Mouse (Mus musculus): ENCODE data around the gene Kdm2b.

GRCm38 (mm10) chr5:122850319-122851002 is 139.2 kb downstream of the Kdm2b start:
- TF ChIP-seq POLR2A (IDR thresholded peaks at IDR 0.05; ENCODE audit: insufficient read length, low read depth) = no peak
- TF ChIP-seq E2F4 (IDR thresholded peaks at IDR 0.05; ENCODE audit: insufficient read depth) = no peak
- TF ChIP-seq TCF3 (IDR thresholded peaks at IDR 0.05; ENCODE audit: insufficient read length, low read depth) = no peak
- no peak for TF ChIP-seq MYOD1 (IDR thresholded peaks at IDR 0.05; ENCODE audit: control insufficient read depth in 1 of 3, insufficient read length in 2 of 3, low read depth in 2 of 3)
- TF ChIP-seq TCF12 (IDR thresholded peaks at IDR 0.05; ENCODE audit: insufficient read depth, poor library complexity, severe bottlenecking) = no peak
